Comparison of ENCODE assay signal across 8 mouse cellular contexts in the genomic region with DNA sequence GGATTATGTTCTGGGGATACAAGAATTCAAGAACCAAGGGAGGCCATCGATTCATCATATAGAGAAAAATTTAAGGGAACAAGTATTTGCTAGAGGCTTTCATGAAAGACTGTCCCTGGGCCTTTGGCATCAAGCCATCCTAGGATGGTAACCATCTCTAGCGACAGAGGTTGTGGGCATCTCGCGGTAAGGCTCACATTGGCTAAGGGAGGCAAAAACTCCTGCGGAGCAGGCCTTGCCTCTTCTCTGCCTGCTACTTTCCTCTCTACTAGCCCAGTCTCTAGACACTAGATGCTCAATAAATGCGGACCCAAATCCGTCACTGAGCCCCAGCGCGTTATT. TPM values are rescaled to one million over a fixed set of nuclear protein-coding genes. Genes with fewer than 3 reads are reported as not detected.
A peak's percentile ranks its signal among the peaks of the same experiment; 100 is the strongest.
DNase-seq lines count a peak whose midpoint lies in the region; ATAC-seq and TF ChIP-seq lines count a peak whose summit lies in the region.

A gene (plus strand): TSS at position 281 of the 342 bp plus-strand sequence.

- no peak for ATAC-seq in lung, embryonic 16.5 days (ENCODE audit: low read depth)
- no peak for ATAC-seq in midbrain, postnatal 0 days (ENCODE audit: low FRiP score)

- H3K9ac ChIP-seq in lung, embryonic 16.5 days (ENCODE audit: low read length), result peak within 1 kb of the TSS; percentile 69
- peak within 1 kb of the TSS; percentile 97 for H3K9ac ChIP-seq in midbrain, postnatal 0 days (replicated peaks; ENCODE audit: low read length, poor library complexity, severe bottlenecking)

- TF ChIP-seq CTCF in brain, embryonic 14.5 days (IDR thresholded peaks at IDR 0.05; ENCODE audit: borderline replicate concordance, extremely low read depth, insufficient read depth, insufficient read length), result no peak
- no peak for TF ChIP-seq CTCF in midbrain, postnatal 0 days (IDR thresholded peaks at IDR 0.05)

- H3K27me3 ChIP-seq in lung, embryonic 16.5 days (ENCODE audit: control insufficient read depth, insufficient read depth, low read depth, low read length), result peaks cover 48% of the 10 kb centered on the region
- H3K27me3 ChIP-seq in heart, embryonic 10.5 days (ENCODE audit: insufficient read depth, poor library complexity, severe bottlenecking), result peaks cover 30% of the 10 kb centered on the region
- no peaks in the 10 kb centered on the region for H3K27me3 ChIP-seq in midbrain, postnatal 0 days (ENCODE audit: insufficient read depth, low read length)

- no peaks in the 10 kb centered on the region for H3K9me3 ChIP-seq in lung, embryonic 16.5 days (ENCODE audit: control insufficient read depth, low read length)
- no peaks in the 10 kb centered on the region for H3K9me3 ChIP-seq in heart, embryonic 10.5 days
- H3K9me3 ChIP-seq in midbrain, postnatal 0 days (ENCODE audit: low read length), result no peaks in the 10 kb centered on the region

- WGBS in lung, embryonic 16.5 days, result 12% methylated on average over 9 of the region's 9 CpGs
- 11% methylated on average over 9 of the region's 9 CpGs for WGBS in heart, embryonic 10.5 days
- WGBS in midbrain, postnatal 0 days, result 8% methylated on average over 9 of the region's 9 CpGs

- H3K27ac ChIP-seq in lung, embryonic 16.5 days (ENCODE audit: low read length), result no peak within 1 kb of the TSS
- H3K27ac ChIP-seq in heart, embryonic 10.5 days, result peak within 1 kb of the TSS; percentile 90
- H3K27ac ChIP-seq in midbrain, postnatal 0 days (ENCODE audit: low read depth, low read length), result peak within 1 kb of the TSS; percentile 97

- peak within 1 kb of the TSS; percentile 94 for H3K4me2 ChIP-seq in lung, embryonic 16.5 days (ENCODE audit: low read depth, low read length)
- H3K4me2 ChIP-seq in midbrain, postnatal 0 days (ENCODE audit: low read depth, low read length, poor library complexity, severe bottlenecking), result peak within 1 kb of the TSS; percentile 82

- peak within 1 kb of the TSS; percentile 68 for H3K4me3 ChIP-seq in lung, embryonic 16.5 days (ENCODE audit: low read length)
- peak within 1 kb of the TSS; percentile 79 for H3K4me3 ChIP-seq in heart, embryonic 10.5 days
- H3K4me3 ChIP-seq in midbrain, postnatal 0 days (ENCODE audit: low read depth, low read length), result peak within 1 kb of the TSS; percentile 82

- DNase-seq in lung, postnatal 36 days, result no peak
- no peak for DNase-seq in brain, embryonic 14.5 days (ENCODE audit: low read depth)
- no peak for DNase-seq in heart, embryonic 10.5 days (ENCODE audit: low spot score)
- DNase-seq in layer of hippocampus, postnatal 25 days (ENCODE audit: extremely low spot score in 1 of 2, low spot score in 1 of 2), result no peak
- DNase-seq in midbrain, postnatal 0 days (ENCODE audit: low spot score), result peak; percentile 64
- no peak for DNase-seq in cerebellum, postnatal 4 days (ENCODE audit: low spot score in 2 of 2)
- no peak for DNase-seq in urinary bladder, adult 18-20 months (ENCODE audit: low spot score in 2 of 2)

- H3K36me3 ChIP-seq in lung, embryonic 16.5 days (ENCODE audit: control insufficient read depth, insufficient read depth, low read length), result no peaks in the 10 kb centered on the region
- no peaks in the 10 kb centered on the region for H3K36me3 ChIP-seq in heart, embryonic 10.5 days
- no peaks in the 10 kb centered on the region for H3K36me3 ChIP-seq in midbrain, postnatal 0 days (ENCODE audit: insufficient read depth, low read length)

- peaks cover 11% of the 10 kb centered on the region; the same call in 1 of the 2 replicates for H3K4me1 ChIP-seq in lung, embryonic 16.5 days (replicated peaks; ENCODE audit: control insufficient read depth, insufficient read depth, low read length)
- H3K4me1 ChIP-seq in heart, embryonic 10.5 days, result peaks cover 34% of the 10 kb centered on the region
- H3K4me1 ChIP-seq in midbrain, postnatal 0 days (ENCODE audit: insufficient read depth, low read length), result 0 out of 2 replicates have a peak, but pooled peaks cover 2% of the 10 kb centered on the region

- TF ChIP-seq POLR2A in brain, embryonic 14.5 days (IDR thresholded peaks at IDR 0.05; ENCODE audit: borderline replicate concordance, extremely low read depth, insufficient read depth, insufficient read length, poor library complexity, severe bottlenecking), result no peak

RNA-seq across cellular contexts. Expression of the gene that starts here (rescaled TPM):
- polyA plus RNA-seq in lung, embryonic 16.5 days (2015; fragmentation: Nextera tagmentation; extraction: Ambion mirVana), result 3.7 and 4.7 TPM in 2 replicates
- polyA plus RNA-seq in brain, embryonic 14.5 days (2012; rRNA removed), result 323 and 443 TPM in 2 replicates
- 9.3 and 11.3 TPM in 2 replicates for polyA plus RNA-seq in heart, embryonic 10.5 days (2016; fragmentation: Nextera tagmentation; extraction: Ambion mirVana)
- total RNA-seq in layer of hippocampus, postnatal 25 days (2021), result 100 to 1,000 TPM; 666 to 729 TPM
- 363 and 375 TPM in 2 replicates for total RNA-seq in midbrain, postnatal 0 days (2014; rRNA removed)
- polyA plus RNA-seq in midbrain, postnatal 0 days (2015; fragmentation: Nextera tagmentation; extraction: Ambion mirVana), result 301 and 312 TPM in 2 replicates

Comparison
In these comparisons a context has a peak if more than half of its experiments do, and no peak if none do; other contexts are left out.
1. RNA of the gene that starts here (polyA plus RNA-seq): 323 to 443 TPM in brain, embryonic 14.5 days and 301 to 312 TPM in midbrain, postnatal 0 days; 9.3 to 11.3 TPM in heart, embryonic 10.5 days and 3.7 to 4.7 TPM in lung, embryonic 16.5 days; every median in the first group is over 10 times any median in the second.
2. Peak in every context shown above with its lines, with median percentiles within 50 percentile points of each other: H3K4me3 ChIP-seq.